Mouse (Mus musculus) liver, adult 2 months (tissue): ENCODE measurements at regions not wholly inside any gene's neighbourhood (a gene's known extent, or its start where the extent isn't known, plus 50 kb on each side); places are given as distances from the start of the nearest gene placed in this dataset.

Experiments used
- CTCF ChIP-seq: fragments of 200-500 bp; IDR thresholded peaks from 2 replicates; pipeline ENCODE4 v1.5.1; 2011; ENCODE audit warnings: low read depth, low read length, control low read depth
- POLR2A ChIP-seq: fragments of 200-500 bp; IDR thresholded peaks from 2 replicates; pipeline ENCODE4 v1.6.1; 2011; ENCODE audit warnings: low read length, control low read depth; ENCODE audit not compliant: insufficient read depth; ENCODE audit errors: extremely low read depth

- TF ChIP-seq CTCF, result no peak
- TF ChIP-seq POLR2A, result no peak
These were observed 773.3 kb upstream of the B3galt2 start for GRCm38 (mm10) chr1:142867024-142867700.
